Mouse (Mus musculus) stomach, postnatal 0 days (tissue): ENCODE results near the gene Smarcad1. TPM values are rescaled to one million over a fixed set of nuclear protein-coding genes. Genes with fewer than 3 reads are reported as not detected.

Source experiments
- ATAC-seq: fragments of 200-750 bp; cut with Nextera tagmentation; 2 replicates; pipeline ENCODE4 v1.8.0; 2017; ENCODE audit not compliant: low FRiP score, low TSS enrichment
- DNase-seq: peaks from one replicate; pipeline ENCODE4 v3.0.0-alpha.2; 2016; ENCODE audit warnings: low spot score
- H3K27ac ChIP-seq: fragments of 300-500 bp; sonication (generic); replicated peaks from 2 replicates; pipeline ENCODE4 v1.5.1; 2014; ENCODE audit warnings: mild to moderate bottlenecking, control low read depth
- H3K27me3 ChIP-seq: fragments of 300-500 bp; sonication (generic); 2 replicates; pipeline ENCODE4 v1.6.1; 2014; ENCODE audit warnings: low read length; ENCODE audit not compliant: control insufficient read depth, insufficient read depth
- H3K36me3 ChIP-seq: fragments of 300-500 bp; sonication (generic); 2 replicates; pipeline ENCODE4 v1.6.1; 2014; ENCODE audit warnings: low read length, mixed read lengths; ENCODE audit not compliant: control insufficient read depth, insufficient read depth
- H3K4me1 ChIP-seq: fragments of 300-500 bp; sonication (generic); replicated peaks from 2 replicates; pipeline ENCODE4 v1.6.1; 2014; ENCODE audit warnings: antibody characterized with exemption; ENCODE audit not compliant: control insufficient read depth, insufficient read depth
- H3K4me2 ChIP-seq: fragments of 300-500 bp; sonication (generic); replicated peaks from 2 replicates; pipeline ENCODE4 v1.6.1; 2014; ENCODE audit warnings: low read depth, mild to moderate bottlenecking, control low read depth, moderate library complexity
- H3K4me3 ChIP-seq: fragments of 300-500 bp; sonication (generic); 2 replicates; pipeline ENCODE4 v1.5.1; 2014; ENCODE audit warnings: low read depth, low read length, control low read depth
- H3K9ac ChIP-seq: fragments of 300-500 bp; sonication (generic); 2 replicates; pipeline ENCODE4 v1.6.1; 2014; ENCODE audit warnings: mild to moderate bottlenecking, low read length, control low read depth, mixed read lengths
- H3K9me3 ChIP-seq: fragments of 300-500 bp; sonication (generic); 2 replicates; pipeline ENCODE4 v1.6.1; 2016; ENCODE audit warnings: low read length; ENCODE audit not compliant: control insufficient read depth
- CTCF ChIP-seq: IDR thresholded peaks from 2 replicates; pipeline ENCODE4 v1.5.1; 2016; ENCODE audit warnings: antibody characterized with exemption, low read depth, mild to moderate bottlenecking, moderate library complexity
- EP300 ChIP-seq: optimal IDR thresholded peaks from 2 replicates; pipeline ENCODE3; 2016; ENCODE audit warnings: antibody characterized with exemption
- WGBS: fragments of 180-500 bp; shearing (Covaris S2); extraction: QIAGEN DNeasy Blood & Tissue Kit; methylation state at CpG from one replicate; pipeline ENCODE4 v1.1.7; 2014; 5-methylcytosine and 5-hydroxymethylcytosine counted together
- polyA plus RNA-seq: library from polyadenylated mRNA; unstranded; fragments of >200 nt; fragmentation: Nextera tagmentation; extraction: Ambion mirVana; gene quantifications from 2 replicates; pipeline ENCODE4 v1.2.1, GENCODE M21; 2015

The Smarcad1 gene
- polyA plus RNA-seq, 1 experiment from 2014 or later = 35.2 TPM

DNA sequence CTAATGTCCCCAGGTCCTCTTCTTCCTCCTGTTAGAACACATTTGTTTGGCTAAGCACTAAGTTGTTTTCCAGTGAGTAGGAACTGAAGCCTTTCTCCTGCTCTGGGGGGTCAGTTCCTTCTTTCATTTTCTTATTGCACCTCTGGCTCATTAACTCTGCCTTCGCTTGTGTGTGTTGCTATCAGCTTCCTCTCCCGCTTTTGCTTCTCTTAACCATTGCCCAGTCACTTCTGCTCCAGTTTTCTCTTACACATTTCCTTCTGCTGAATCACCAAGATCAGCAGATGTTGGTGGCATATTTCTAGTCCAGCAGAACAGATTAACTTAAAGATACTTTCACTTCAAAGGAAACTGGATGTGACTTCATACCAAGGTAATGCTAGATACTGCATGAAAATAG, 72.5 kb downstream of the Smarcad1 start:
- Histone ChIP-seq H3K9me3 (no peaks in the 10 kb centered on the region), H3K27me3 (no peaks in the 10 kb centered on the region), H3K4me3 (no peak overlapping the region), H3K4me1 (no peaks in the 10 kb centered on the region), H3K4me2 (no peak overlapping the region), H3K27ac (no peak overlapping the region), H3K36me3 (no peaks in the 10 kb centered on the region), H3K9ac (no peak overlapping the region)
- 85% methylated on average over 2 of the region's 2 CpGs for WGBS
- no peak for ATAC-seq
- no peak for DNase-seq
- TF ChIP-seq EP300 (no peak), CTCF (no peak)

DNA sequence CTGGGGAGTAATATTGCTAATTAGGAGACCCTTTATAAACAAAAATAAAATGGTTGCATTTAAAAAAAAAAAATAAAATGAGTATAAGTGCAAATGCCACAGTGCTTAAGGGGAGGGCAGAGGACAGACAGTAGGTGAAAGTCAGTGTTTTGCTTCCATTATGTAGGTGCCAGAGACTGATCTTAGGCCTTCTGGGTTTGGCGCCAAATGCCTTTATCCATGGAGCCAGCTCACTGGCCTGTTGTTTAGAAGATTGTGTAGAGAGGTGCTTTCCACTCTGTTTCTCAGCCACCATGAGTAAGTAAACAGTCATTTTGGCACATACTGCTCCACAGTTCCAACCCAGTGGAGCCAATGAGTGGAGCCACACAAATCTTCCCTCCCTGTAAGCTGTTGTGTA, 75.2 kb downstream of the Smarcad1 start:
- no peak for DNase-seq

GRCm38 (mm10) chr6:65126074-65126726, 83.8 kb downstream of the Smarcad1 start:
- ATAC-seq (no peak), DNase-seq (peak; percentile 43)
- Histone ChIP-seq H3K27ac (no peak overlapping the region), H3K4me3 (no peak overlapping the region), H3K27me3 (no peaks in the 10 kb centered on the region), H3K9ac (no peak overlapping the region), H3K4me2 (no peak overlapping the region), H3K4me1 (no peaks in the 10 kb centered on the region), H3K36me3 (no peaks in the 10 kb centered on the region; the same call in 1 of the 2 replicates), H3K9me3 (no peaks in the 10 kb centered on the region)
- 18% methylated on average over 2 of the region's 2 CpGs for WGBS
- TF ChIP-seq CTCF (peak; percentile 92), EP300 (no peak)

More for the DNA sequence above, 75.2 kb downstream of the Smarcad1 start:
- no peaks in the 10 kb centered on the region for H3K4me1 ChIP-seq
- ATAC-seq = no peak
- H3K4me2 ChIP-seq = no peak overlapping the region
- TF ChIP-seq EP300 = no peak
- no peak for TF ChIP-seq CTCF
- no peaks in the 10 kb centered on the region for H3K27me3 ChIP-seq
- H3K27ac ChIP-seq = no peak overlapping the region
- H3K36me3 ChIP-seq = no peaks in the 10 kb centered on the region
- no peak overlapping the region for H3K4me3 ChIP-seq
- 90% methylated on average over 1 of the region's 1 CpGs for WGBS
- no peaks in the 10 kb centered on the region for H3K9me3 ChIP-seq
- no peak overlapping the region for H3K9ac ChIP-seq

DNA sequence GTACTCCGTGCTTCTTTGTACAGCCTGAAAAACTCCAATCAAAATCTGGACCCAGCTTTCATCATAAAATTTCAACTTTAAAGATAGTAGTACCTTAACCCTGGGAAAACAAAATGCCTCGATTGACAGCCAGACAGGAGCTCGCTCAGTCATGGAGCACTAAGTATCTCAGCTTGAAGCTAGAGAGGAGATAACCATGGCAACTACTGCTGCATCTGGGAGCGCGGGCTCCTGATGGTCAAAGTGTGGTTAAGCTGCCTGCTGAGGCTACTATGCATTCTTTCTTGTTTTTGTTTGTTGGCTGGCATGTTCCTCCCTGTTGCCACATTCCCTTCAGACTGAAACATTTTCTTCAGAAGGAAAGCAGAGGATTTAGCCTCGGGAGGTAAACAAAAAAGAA, 90.0 kb downstream of the Smarcad1 start:
- ATAC-seq (no peak), DNase-seq (no peak)
- no peak overlapping the region for H3K4me3 ChIP-seq
- 65% methylated on average over 6 of the region's 6 CpGs for WGBS
- TF ChIP-seq EP300 (no peak), CTCF (no peak)
- no peaks in the 10 kb centered on the region for H3K4me1 ChIP-seq
- no peaks in the 10 kb centered on the region for H3K27me3 ChIP-seq
- H3K36me3 ChIP-seq = no peaks in the 10 kb centered on the region; the same call in 1 of the 2 replicates
- H3K27ac ChIP-seq = no peak overlapping the region
- no peak overlapping the region for H3K4me2 ChIP-seq
- H3K9ac ChIP-seq = no peak overlapping the region
- no peaks in the 10 kb centered on the region for H3K9me3 ChIP-seq

- H3K4me3 ChIP-seq = no peak overlapping the region
- 28% methylated on average over 2 of the region's 2 CpGs for WGBS
- no peak overlapping the region for H3K27ac ChIP-seq
- H3K36me3 ChIP-seq = no peaks in the 10 kb centered on the region
- no peak overlapping the region for H3K9ac ChIP-seq
- H3K4me2 ChIP-seq = no peak overlapping the region
- no peak for TF ChIP-seq EP300
- TF ChIP-seq CTCF = no peak
- ATAC-seq (no peak), DNase-seq (no peak)
- 0 out of 2 replicates have a peak, but pooled peaks cover 2% of the 10 kb centered on the region for H3K4me1 ChIP-seq
- no peaks in the 10 kb centered on the region for H3K27me3 ChIP-seq
- H3K9me3 ChIP-seq = no peaks in the 10 kb centered on the region
These were observed 95.4 kb downstream of the Smarcad1 start for GRCm38 (mm10) chr6:65137802-65138201.

DNA sequence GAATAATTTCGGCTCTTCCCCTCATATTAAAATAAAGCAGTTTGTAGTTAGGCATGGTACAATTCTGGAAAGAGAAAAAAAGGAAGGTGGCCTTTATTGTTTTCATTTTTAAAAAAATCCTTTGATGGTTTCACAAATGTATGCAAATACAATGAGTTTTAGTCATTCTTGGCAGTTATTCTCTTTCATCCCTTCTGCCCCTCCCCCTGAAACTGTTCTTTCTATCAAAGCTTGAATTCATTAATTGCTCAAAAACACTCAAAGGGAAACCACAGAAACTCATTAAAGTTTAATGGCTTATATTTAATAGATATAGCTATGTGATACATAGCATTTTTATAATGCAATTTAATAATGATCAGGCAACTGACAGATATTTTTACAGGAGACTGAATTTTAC, 95.9 kb downstream of the Smarcad1 start:
- no peaks in the 10 kb centered on the region for H3K36me3 ChIP-seq
- no peaks in the 10 kb centered on the region for H3K9me3 ChIP-seq
- no peak overlapping the region for H3K27ac ChIP-seq
- 0 out of 2 replicates have a peak, but pooled peaks cover 2% of the 10 kb centered on the region for H3K4me1 ChIP-seq
- 69% methylated on average over 1 of the region's 1 CpGs for WGBS
- H3K4me3 ChIP-seq = no peak overlapping the region
- H3K4me2 ChIP-seq = no peak overlapping the region
- no peak for DNase-seq
- TF ChIP-seq CTCF = no peak
- TF ChIP-seq EP300 = no peak
- H3K27me3 ChIP-seq = no peaks in the 10 kb centered on the region
- H3K9ac ChIP-seq = no peak overlapping the region
- no peak for ATAC-seq
